Mouse (Mus musculus) limb, embryonic 14.5 days (tissue): ENCODE data around the gene Snx13. TPM values are rescaled to one million over a fixed set of nuclear protein-coding genes. Genes with fewer than 3 reads are reported as not detected.

Source experiments
- ATAC-seq: fragments of 200-750 bp; cut with Nextera tagmentation; 2 replicates; pipeline ENCODE4 v1.8.0; 2017; ENCODE audit warnings: low read depth, moderate number of reproducible peaks, moderate TSS enrichment; ENCODE audit not compliant: low FRiP score
- DNase-seq: peaks from one replicate; pipeline ENCODE4 v3.0.0-alpha.2; 2015; ENCODE audit warnings: low spot score
- H3K27ac ChIP-seq: fragments of 300-500 bp; sonication (generic); replicated peaks from 2 replicates; pipeline ENCODE4 v1.5.1; 2014; ENCODE audit warnings: low read depth, mild to moderate bottlenecking, low read length, moderate library complexity, mixed read lengths
- H3K27me3 ChIP-seq: fragments of 300-500 bp; sonication (generic); 2 replicates; pipeline ENCODE4 v1.6.1; 2014; ENCODE audit warnings: low read length, mixed read lengths; ENCODE audit not compliant: control insufficient read depth, insufficient read depth
- H3K36me3 ChIP-seq: fragments of 300-500 bp; sonication (generic); 2 replicates; pipeline ENCODE4 v1.6.1; 2014; ENCODE audit warnings: mild to moderate bottlenecking, low read length, moderate library complexity, mixed read lengths; ENCODE audit not compliant: control insufficient read depth, insufficient read depth
- H3K4me1 ChIP-seq: fragments of 300-500 bp; sonication (generic); 2 replicates; pipeline ENCODE4 v1.6.1; 2014; ENCODE audit warnings: antibody characterized with exemption, low read length, mixed read lengths; ENCODE audit not compliant: control insufficient read depth, insufficient read depth
- H3K4me2 ChIP-seq: fragments of 300-500 bp; sonication (generic); replicated peaks from 2 replicates; pipeline ENCODE4 v1.6.1; 2014; ENCODE audit warnings: low read depth, mild to moderate bottlenecking, low read length, moderate library complexity; ENCODE audit not compliant: severe bottlenecking
- H3K4me3 ChIP-seq: fragments of 300-500 bp; sonication (generic); replicated peaks from 2 replicates; pipeline ENCODE4 v1.5.1; 2014; ENCODE audit warnings: low read length
- H3K9ac ChIP-seq: fragments of 300-500 bp; sonication (generic); 2 replicates; pipeline ENCODE4 v1.6.1; 2014; ENCODE audit warnings: mild to moderate bottlenecking, low read depth, low read length, moderate library complexity; ENCODE audit not compliant: severe bottlenecking
- H3K9me3 ChIP-seq: fragments of 300-500 bp; sonication (generic); 2 replicates; pipeline ENCODE4 v1.6.1; 2016; ENCODE audit warnings: low read length; ENCODE audit not compliant: control insufficient read depth
- POLR2A ChIP-seq: fragments of 200-500 bp; IDR thresholded peaks from 2 replicates; pipeline ENCODE4 v1.8.0; 2012; ENCODE audit warnings: inconsistent platforms, mild to moderate bottlenecking, moderate library complexity, borderline replicate concordance; ENCODE audit not compliant: insufficient read depth, insufficient read length; ENCODE audit errors: extremely low read depth
- WGBS: fragments of 180-500 bp; shearing (Covaris S2); extraction: QIAGEN DNeasy Blood & Tissue Kit; methylation state at CpG from one replicate; pipeline ENCODE4 v1.1.7; 2014; 5-methylcytosine and 5-hydroxymethylcytosine counted together
- polyA plus RNA-seq, 2 experiments: library from polyadenylated mRNA; depleted of rRNA in 1 of 2; stranded (reverse) in 1 of 2; unstranded in 1 of 2; fragments of >200 nt; fragmentation: Nextera tagmentation in 1 of 2; extraction: Ambion mirVana in 1 of 2; gene quantifications; 2 replicates each; pipeline versions ENCODE4 v1.2.1 to v1.2.3; 2012 to 2014

The Snx13 gene
- polyA plus RNA-seq, 2 experiments = 10.6 to 25.4 TPM

GRCm38 (mm10) chr12:35075993-35076392, 29.0 kb downstream of the Snx13 start:
- Histone ChIP-seq H3K27ac (no peak overlapping the region), H3K27me3 (no peaks in the 10 kb centered on the region), H3K4me3 (no peak overlapping the region), H3K4me2 (no peak overlapping the region), H3K36me3 (no peaks in the 10 kb centered on the region), H3K4me1 (no peaks in the 10 kb centered on the region), H3K9ac (no peak overlapping the region), H3K9me3 (no peaks in the 10 kb centered on the region)
- no peak for TF ChIP-seq POLR2A
- DNase-seq (no peak), ATAC-seq (no peak)
- WGBS = 92% methylated on average over 3 of the region's 3 CpGs

GRCm38 (mm10) chr12:35123549-35123948, 76.6 kb downstream of the Snx13 start:
- Histone ChIP-seq H3K27ac (no peak overlapping the region), H3K36me3 (peaks cover 20% of the 10 kb centered on the region), H3K4me2 (no peak overlapping the region), H3K4me3 (no peak overlapping the region), H3K27me3 (no peaks in the 10 kb centered on the region), H3K9ac (no peak overlapping the region), H3K9me3 (no peaks in the 10 kb centered on the region), H3K4me1 (no peaks in the 10 kb centered on the region)
- WGBS = 74% methylated on average over 3 of the region's 3 CpGs
- no peak for ATAC-seq
- no peak for TF ChIP-seq POLR2A
- no peak for DNase-seq

GRCm38 (mm10) chr12:35153186-35153585, 106.2 kb downstream of the Snx13 start:
- H3K9ac ChIP-seq = no peak overlapping the region

GRCm38 (mm10) chr12:35154149-35154548, 107.2 kb downstream of the Snx13 start:
- no peaks in the 10 kb centered on the region; the same call in 1 of the 2 replicates for H3K4me1 ChIP-seq
- H3K27ac ChIP-seq = no peak overlapping the region
- no peaks in the 10 kb centered on the region for H3K27me3 ChIP-seq
- H3K4me2 ChIP-seq = no peak overlapping the region
- no peaks in the 10 kb centered on the region for H3K9me3 ChIP-seq
- DNase-seq = no peak
- no peak overlapping the region for H3K4me3 ChIP-seq
- ATAC-seq = no peak
- TF ChIP-seq POLR2A = no peak
- no peaks in the 10 kb centered on the region for H3K36me3 ChIP-seq
- WGBS = 63% methylated on average over 3 of the region's 3 CpGs
- H3K9ac ChIP-seq = no peak overlapping the region

More at GRCm38 (mm10) chr12:35153186-35153585, 106.2 kb downstream of the Snx13 start:
- WGBS = 81% methylated on average over 4 of the region's 4 CpGs
- no peak for DNase-seq
- no peak for ATAC-seq
- no peaks in the 10 kb centered on the region for H3K9me3 ChIP-seq
- H3K4me3 ChIP-seq = no peak overlapping the region
- TF ChIP-seq POLR2A = no peak
- 0 out of 2 replicates have a peak, but pooled peaks cover under 1% of the 10 kb centered on the region for H3K36me3 ChIP-seq
- H3K27me3 ChIP-seq = no peaks in the 10 kb centered on the region
- H3K4me1 ChIP-seq = no peaks in the 10 kb centered on the region; the same call in 1 of the 2 replicates
- no peak overlapping the region for H3K4me2 ChIP-seq
- no peak overlapping the region for H3K27ac ChIP-seq

GRCm38 (mm10) chr12:35157237-35157636, 110.3 kb downstream of the Snx13 start:
- Histone ChIP-seq H3K4me3 (no peak overlapping the region), H3K36me3 (no peaks in the 10 kb centered on the region), H3K9ac (no peak overlapping the region), H3K4me1 (no peaks in the 10 kb centered on the region; the same call in 1 of the 2 replicates), H3K9me3 (no peaks in the 10 kb centered on the region), H3K4me2 (no peak overlapping the region), H3K27ac (no peak overlapping the region), H3K27me3 (no peaks in the 10 kb centered on the region)
- 71% methylated on average over 4 of the region's 4 CpGs for WGBS
- ATAC-seq (no peak), DNase-seq (no peak)
- TF ChIP-seq POLR2A = no peak

- no peak for ATAC-seq
- H3K9me3 ChIP-seq = no peaks in the 10 kb centered on the region
- H3K9ac ChIP-seq = no peak overlapping the region
- H3K27me3 ChIP-seq = no peaks in the 10 kb centered on the region
- no peaks in the 10 kb centered on the region for H3K36me3 ChIP-seq
- WGBS = 76% methylated on average over 4 of the region's 4 CpGs
- H3K27ac ChIP-seq = no peak overlapping the region
- no peaks in the 10 kb centered on the region for H3K4me1 ChIP-seq
- TF ChIP-seq POLR2A = no peak
- no peak overlapping the region for H3K4me3 ChIP-seq
- no peak for DNase-seq
- H3K4me2 ChIP-seq = no peak overlapping the region
Measured at GRCm38 (mm10) chr12:35161690-35162089, 114.7 kb downstream of the Snx13 start.
